Mouse (Mus musculus): ENCODE results near the gene Pou2f3.

Pou2f3 gene

GRCm38 (mm10) chr9:43210190-43210682 is at the start of gene Pou2f3:
TSS of gene Pou2f3 (minus strand) at chr9:43210369.
- no peak for DNase-seq (ENCODE audit: low spot score in 2 of 2)

GRCm38 (mm10) chr9:43253271-43253681 is 43.1 kb upstream of the Pou2f3 start:
- DNase-seq (ENCODE audit: low spot score in 2 of 2): no peak

GRCm38 (mm10) chr9:43252790-43253189 is 42.6 kb upstream of the Pou2f3 start:
- DNase-seq (ENCODE audit: low spot score in 2 of 2): no peak

- DNase-seq (ENCODE audit: low spot score in 2 of 2): no peak
These were observed 41.6 kb upstream of the Pou2f3 start for GRCm38 (mm10) chr9:43251786-43252185.

- DNase-seq (ENCODE audit: low spot score in 2 of 2): no peak
These were observed 36.6 kb upstream of the Pou2f3 start for GRCm38 (mm10) chr9:43246738-43247180.

- no peak for DNase-seq (ENCODE audit: low spot score in 2 of 2)
These were observed 35.8 kb upstream of the Pou2f3 start for GRCm38 (mm10) chr9:43245801-43246570.

- peak in 1 of 2 experiments; percentile 11 for DNase-seq (ENCODE audit: low spot score in 2 of 2)
These were observed 32.3 kb upstream of the Pou2f3 start for GRCm38 (mm10) chr9:43242432-43242831.

- DNase-seq (ENCODE audit: low spot score in 2 of 2): no peak
These were observed 31.8 kb upstream of the Pou2f3 start for GRCm38 (mm10) chr9:43241970-43242369.

GRCm38 (mm10) chr9:43241291-43241690 is 31.1 kb upstream of the Pou2f3 start:
- no peak for DNase-seq (ENCODE audit: low spot score in 2 of 2)

GRCm38 (mm10) chr9:43240594-43240900 is 30.4 kb upstream of the Pou2f3 start:
- DNase-seq (ENCODE audit: low spot score in 2 of 2): no peak

- DNase-seq (ENCODE audit: low spot score in 2 of 2): peak; percentile 18 to 20
These were observed 29.8 kb upstream of the Pou2f3 start, which contains the start of gene Oaf for GRCm38 (mm10) chr9:43239712-43240593. TSS of gene Oaf (minus strand) at chr9:43239911.

- DNase-seq (ENCODE audit: low spot score in 2 of 2): no peak
These were observed 28.7 kb upstream of the Pou2f3 start for GRCm38 (mm10) chr9:43238631-43239545.

- no peak for DNase-seq (ENCODE audit: low spot score in 2 of 2)
These were observed 28.0 kb upstream of the Pou2f3 start for GRCm38 (mm10) chr9:43238167-43238566.

GRCm38 (mm10) chr9:43237111-43237775 is 27.1 kb upstream of the Pou2f3 start:
- DNase-seq (ENCODE audit: low spot score in 2 of 2): no peak

- DNase-seq (ENCODE audit: low spot score in 2 of 2): no peak
These were observed 26.4 kb upstream of the Pou2f3 start for GRCm38 (mm10) chr9:43236576-43236975.

- DNase-seq (ENCODE audit: low spot score in 2 of 2): no peak
These were observed 25.9 kb upstream of the Pou2f3 start for GRCm38 (mm10) chr9:43236106-43236505.

- no peak for DNase-seq (ENCODE audit: low spot score in 2 of 2)
These were observed 25.2 kb upstream of the Pou2f3 start for GRCm38 (mm10) chr9:43235336-43235735.

GRCm38 (mm10) chr9:43234496-43234895 is 24.3 kb upstream of the Pou2f3 start:
- DNase-seq (ENCODE audit: low spot score in 2 of 2): no peak

- DNase-seq (ENCODE audit: low spot score in 2 of 2): no peak
These were observed 23.3 kb upstream of the Pou2f3 start for GRCm38 (mm10) chr9:43233515-43233914.

GRCm38 (mm10) chr9:43233044-43233443 is 22.9 kb upstream of the Pou2f3 start:
- DNase-seq (ENCODE audit: low spot score in 2 of 2): no peak

GRCm38 (mm10) chr9:43232286-43232685 is 22.1 kb upstream of the Pou2f3 start:
- DNase-seq (ENCODE audit: low spot score in 2 of 2): no peak
